Mouse (Mus musculus) forebrain, embryonic 14.5 days (tissue): ENCODE measurements around the gene Uckl1. TPM values are rescaled to one million over a fixed set of nuclear protein-coding genes. Genes with fewer than 3 reads are reported as not detected.

Experiments used
- ATAC-seq: fragments of 200-750 bp; cut with Nextera tagmentation; 2 replicates; pipeline ENCODE4 v1.8.0; 2017; ENCODE audit warnings: mild to moderate bottlenecking, moderate library complexity
- DNase-seq: peaks from one replicate; pipeline ENCODE4 v3.0.0-alpha.2; 2015; ENCODE audit warnings: low spot score
- H3K27ac ChIP-seq: fragments of 300-500 bp; sonication (generic); 2 replicates; pipeline ENCODE4 v1.5.1; 2014; ENCODE audit warnings: low read depth, mild to moderate bottlenecking, control low read depth, low read length, moderate library complexity
- H3K27me3 ChIP-seq: fragments of 300-500 bp; sonication (generic); replicated peaks from 2 replicates; pipeline ENCODE4 v1.6.1; 2014; ENCODE audit warnings: low read length, control low read depth, mixed read lengths; ENCODE audit not compliant: control insufficient read depth, insufficient read depth
- H3K36me3 ChIP-seq: fragments of 300-500 bp; sonication (generic); 2 replicates; pipeline ENCODE4 v1.6.1; 2014; ENCODE audit warnings: low read length, control low read depth; ENCODE audit not compliant: control insufficient read depth, insufficient read depth
- H3K4me1 ChIP-seq: fragments of 300-500 bp; sonication (generic); 2 replicates; pipeline ENCODE4 v1.6.1; 2014; ENCODE audit warnings: antibody characterized with exemption, low read length, control low read depth; ENCODE audit not compliant: control insufficient read depth, insufficient read depth
- H3K4me2 ChIP-seq: fragments of 300-500 bp; sonication (generic); 2 replicates; pipeline ENCODE4 v1.6.1; 2014; ENCODE audit warnings: mild to moderate bottlenecking, control low read depth, low read length
- H3K4me3 ChIP-seq: fragments of 300-500 bp; sonication (generic); 2 replicates; pipeline ENCODE4 v1.5.1; 2014; ENCODE audit warnings: low read depth, low read length, control low read depth
- H3K9ac ChIP-seq: fragments of 300-500 bp; sonication (generic); 2 replicates; pipeline ENCODE4 v1.6.1; 2014; ENCODE audit warnings: mild to moderate bottlenecking, low read length, control low read depth, moderate library complexity
- H3K9me3 ChIP-seq: fragments of 300-500 bp; sonication (generic); replicated peaks from 2 replicates; pipeline ENCODE4 v1.6.1; 2016; ENCODE audit warnings: low read length, control low read depth, mixed read lengths; ENCODE audit not compliant: control insufficient read depth
- WGBS: fragments of 180-500 bp; shearing (Covaris S2); extraction: QIAGEN DNeasy Blood & Tissue Kit; methylation state at CpG from one replicate; pipeline ENCODE4 v1.1.7; 2014; 5-methylcytosine and 5-hydroxymethylcytosine counted together
- polyA plus RNA-seq: library from polyadenylated mRNA; unstranded; fragments of >200 nt; fragmentation: Nextera tagmentation; extraction: Ambion mirVana; gene quantifications from 2 replicates; pipeline ENCODE4 v1.2.1, GENCODE M21; 2014

The Uckl1 gene
- polyA plus RNA-seq, 1 experiment from 2014 or later = 60.0 TPM

DNA sequence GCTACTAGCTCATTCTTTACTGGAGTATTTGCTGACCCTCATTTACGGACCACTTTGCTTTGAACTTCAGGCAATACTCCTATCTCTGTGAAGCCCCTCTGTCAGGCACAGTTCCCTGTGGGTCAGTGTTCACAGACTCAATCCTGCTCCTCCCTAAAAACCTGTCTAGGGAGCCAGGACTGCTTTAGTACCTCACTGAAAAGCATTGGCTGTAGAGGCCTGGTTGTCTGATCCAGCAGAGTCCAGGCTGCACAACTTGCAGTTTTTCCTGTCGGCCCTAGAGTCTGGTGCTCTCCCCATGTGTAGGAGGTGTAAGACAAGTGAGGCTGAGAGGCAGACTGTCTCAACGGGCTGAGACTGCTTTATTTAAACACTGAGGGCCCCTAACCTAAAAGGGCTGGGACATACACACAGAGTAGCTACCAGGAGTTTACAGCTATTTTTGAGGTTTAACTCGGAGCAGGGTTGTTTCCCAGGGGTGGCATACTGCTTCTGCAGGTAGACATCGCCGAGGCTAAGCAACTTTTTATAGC is 15.6 kb upstream of the Uckl1 start:
- DNase-seq (no peak), ATAC-seq (no peak)
- Histone ChIP-seq H3K9ac (peak overlapping the region; percentile 83), H3K4me2 (peak overlapping the region; percentile 83), H3K4me1 (peaks cover 17% of the 10 kb centered on the region), H3K27me3 (no peaks in the 10 kb centered on the region), H3K27ac (no peak overlapping the region), H3K9me3 (no peaks in the 10 kb centered on the region), H3K36me3 (peaks cover 13% of the 10 kb centered on the region), H3K4me3 (peak overlapping the region; percentile 58)
- 60% methylated on average over 6 of the region's 6 CpGs for WGBS

- H3K4me3 ChIP-seq = peak within 1 kb of the TSS; percentile 62
- no peaks in the 10 kb centered on the region for H3K27me3 ChIP-seq
- ATAC-seq (peak; percentile 40), DNase-seq (peak; percentile 74)
- WGBS = 1% methylated on average over 58 of the region's 71 CpGs
- H3K9me3 ChIP-seq = no peaks in the 10 kb centered on the region
- peak within 1 kb of the TSS; percentile 90 for H3K9ac ChIP-seq
- peaks cover 17% of the 10 kb centered on the region for H3K4me1 ChIP-seq
- H3K4me2 ChIP-seq = peak within 1 kb of the TSS; percentile 81
- peak within 1 kb of the TSS; percentile 85 for H3K27ac ChIP-seq
- H3K36me3 ChIP-seq = peaks cover 13% of the 10 kb centered on the region
These were observed 14.0 kb upstream of the Uckl1 start, which contains the start of gene Samd10 for GRCm38 (mm10) chr2:181598454-181599351. Gene Samd10, minus strand, starts transcription at chr2:181599212.

GRCm38 (mm10) chr2:181597378-181598061 is 12.8 kb upstream of the Uckl1 start:
- peaks cover 13% of the 10 kb centered on the region for H3K36me3 ChIP-seq
- H3K9ac ChIP-seq = no peak overlapping the region
- H3K27ac ChIP-seq = no peak overlapping the region
- no peaks in the 10 kb centered on the region for H3K27me3 ChIP-seq
- peaks cover 22% of the 10 kb centered on the region for H3K4me1 ChIP-seq
- 68% methylated on average over 7 of the region's 7 CpGs for WGBS
- ATAC-seq (no peak), DNase-seq (no peak)
- H3K4me2 ChIP-seq = peak overlapping the region; percentile 81
- H3K4me3 ChIP-seq = no peak overlapping the region
- no peaks in the 10 kb centered on the region for H3K9me3 ChIP-seq

- no peak overlapping the region for H3K9ac ChIP-seq
- H3K4me3 ChIP-seq = no peak overlapping the region
These were observed 11.7 kb upstream of the Uckl1 start for GRCm38 (mm10) chr2:181596221-181596960.

DNA sequence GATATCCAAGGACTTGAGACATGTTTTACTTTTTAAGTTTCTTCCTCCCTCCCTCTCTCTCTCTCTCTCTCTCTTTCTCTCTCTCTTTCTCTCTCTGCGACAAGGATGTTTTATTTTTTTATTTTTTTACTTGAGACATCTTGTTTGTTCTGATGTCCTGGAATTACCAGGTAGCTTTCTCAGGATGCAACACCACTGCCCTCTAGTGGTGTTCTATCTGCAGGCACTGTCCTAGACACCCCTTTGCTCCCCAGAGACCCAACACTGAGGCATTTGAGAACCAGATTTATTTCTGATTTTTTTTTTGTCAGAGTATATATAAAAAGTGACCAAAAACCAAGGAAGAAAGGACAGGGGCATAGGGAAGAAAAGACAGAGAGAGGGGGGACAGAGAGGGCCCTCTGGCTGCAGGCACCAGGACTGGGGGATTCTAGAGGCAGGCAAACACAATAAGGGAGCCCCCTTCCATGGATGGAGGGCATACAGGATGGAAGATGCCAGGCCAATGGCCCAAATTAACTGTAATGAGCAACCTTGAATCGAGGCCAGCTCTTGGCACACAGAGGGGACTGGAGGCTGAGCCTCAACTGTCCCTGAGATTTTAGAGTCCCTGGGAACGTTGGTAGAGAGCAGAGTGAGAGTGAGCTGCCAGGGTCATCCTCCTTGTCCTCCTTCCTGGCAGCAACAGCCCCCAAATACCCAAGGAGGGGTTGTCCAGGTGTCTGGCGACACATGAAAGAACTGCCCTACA is 10.4 kb upstream of the Uckl1 start:
- Histone ChIP-seq H3K4me2 (no peak overlapping the region), H3K4me3 (no peak overlapping the region), H3K27me3 (no peaks in the 10 kb centered on the region), H3K27ac (no peak overlapping the region), H3K9me3 (no peaks in the 10 kb centered on the region), H3K36me3 (peaks cover 18% of the 10 kb centered on the region), H3K4me1 (peaks cover 17% of the 10 kb centered on the region), H3K9ac (no peak overlapping the region)
- peak; percentile 71 for DNase-seq
- WGBS = 68% methylated on average over 4 of the region's 4 CpGs
- no peak for ATAC-seq

More at GRCm38 (mm10) chr2:181596221-181596960, 11.7 kb upstream of the Uckl1 start:
- 63% methylated on average over 6 of the region's 6 CpGs for WGBS
- no peak overlapping the region for H3K4me2 ChIP-seq
- H3K27me3 ChIP-seq = no peaks in the 10 kb centered on the region
- peaks cover 13% of the 10 kb centered on the region for H3K36me3 ChIP-seq
- H3K4me1 ChIP-seq = peaks cover 19% of the 10 kb centered on the region
- no peaks in the 10 kb centered on the region for H3K9me3 ChIP-seq
- H3K27ac ChIP-seq = no peak overlapping the region
- DNase-seq = no peak
- no peak for ATAC-seq

DNA sequence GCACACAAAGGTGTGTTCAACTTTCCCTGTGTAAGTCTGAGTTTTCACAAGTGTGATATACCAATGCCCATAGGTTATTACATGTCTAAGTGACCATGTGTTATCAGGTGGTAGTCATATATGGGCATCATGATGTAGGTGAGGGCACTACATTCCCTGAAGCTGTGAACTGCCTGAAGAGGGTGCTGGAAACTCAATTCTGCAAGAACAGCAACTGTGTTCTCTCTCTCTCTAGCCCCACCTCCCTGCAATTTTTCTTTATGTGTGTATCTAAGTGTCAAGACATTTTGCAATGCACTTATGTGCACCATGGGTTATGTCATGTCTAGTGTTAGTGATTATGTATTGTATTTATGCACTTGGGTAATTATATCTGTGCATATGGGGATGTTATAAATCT is 9.2 kb upstream of the Uckl1 start:
- Histone ChIP-seq H3K4me1 (peaks cover 17% of the 10 kb centered on the region), H3K4me2 (no peak overlapping the region), H3K4me3 (no peak overlapping the region), H3K36me3 (peaks cover 30% of the 10 kb centered on the region), H3K9me3 (no peaks in the 10 kb centered on the region), H3K27ac (no peak overlapping the region), H3K9ac (no peak overlapping the region), H3K27me3 (no peaks in the 10 kb centered on the region)
- ATAC-seq = no peak
- no peak for DNase-seq

- Histone ChIP-seq H3K4me3 (peak overlapping the region; percentile 97), H3K4me1 (peaks cover 13% of the 10 kb centered on the region), H3K4me2 (peak overlapping the region; percentile 84), H3K27ac (peak overlapping the region; percentile 87), H3K9me3 (no peaks in the 10 kb centered on the region), H3K27me3 (no peaks in the 10 kb centered on the region), H3K9ac (peak overlapping the region; percentile 97), H3K36me3 (peaks cover 39% of the 10 kb centered on the region)
- 5% methylated on average over 6 of the region's 6 CpGs for WGBS
- ATAC-seq = peak; percentile 13; the same call in 1 of the 2 replicates
- DNase-seq = peak; percentile 45
These were observed 8.3 kb upstream of the Uckl1 start for GRCm38 (mm10) chr2:181593042-181593421.
